Mouse (Mus musculus) mouse embryonic stem cell (cell line): ENCODE results near the gene Tnfrsf13b.

ENCODE experiments used
- in situ Hi-C, 2 experiments: fragments of 300-500 bp; cut with MboI; formaldehyde crosslinking; loops; 1 replicate in 1 of 2; 3 replicates in 1 of 2; pipeline ENCODE4 v1.14.3; 2019 to 2020; ENCODE audit warnings: low sequenced_read_pairs in 2 of 2, low pct_unique_long_range_greater_than_20kb in 1 of 2, mixed read lengths in 1 of 2; ENCODE audit not compliant: unreplicated experiment in 1 of 2

The Tnfrsf13b gene

DNA sequence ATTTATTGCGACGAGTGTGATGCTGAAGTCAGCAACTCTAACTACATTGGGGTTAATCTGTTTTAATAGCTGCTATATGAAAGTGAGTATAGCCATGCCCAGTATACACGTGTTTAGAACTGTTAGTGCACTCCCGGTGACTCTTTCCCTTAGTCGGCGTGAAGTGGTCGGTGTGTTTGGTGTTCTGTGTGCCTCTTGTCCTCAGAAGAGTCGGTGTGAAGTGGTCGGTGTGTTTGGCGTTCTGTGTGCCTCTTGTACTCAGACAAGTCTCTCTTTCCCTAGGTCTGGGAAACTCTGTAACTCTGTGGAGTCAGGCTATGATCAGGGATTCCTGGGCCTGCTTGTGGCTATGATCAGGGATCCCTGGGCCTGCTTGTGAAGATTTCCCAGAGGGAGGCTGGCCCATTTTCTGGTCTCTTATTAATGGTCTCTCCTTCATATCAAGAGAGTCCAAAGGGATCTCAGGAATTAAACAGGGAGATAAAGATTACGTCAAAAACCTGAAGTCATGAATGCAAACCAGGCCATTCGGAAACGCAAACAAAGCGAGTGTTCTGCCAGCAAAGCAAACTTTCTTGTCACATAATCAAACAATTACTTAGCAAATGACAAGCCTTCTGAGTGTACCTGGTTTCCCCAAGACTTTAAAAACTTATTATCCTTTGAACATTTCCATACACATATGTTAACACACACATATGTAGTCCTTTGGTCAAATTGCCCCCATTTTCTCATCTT lies 70.2 kb downstream of the Tnfrsf13b start:
- in situ Hi-C loops, result no loop called here

DNA sequence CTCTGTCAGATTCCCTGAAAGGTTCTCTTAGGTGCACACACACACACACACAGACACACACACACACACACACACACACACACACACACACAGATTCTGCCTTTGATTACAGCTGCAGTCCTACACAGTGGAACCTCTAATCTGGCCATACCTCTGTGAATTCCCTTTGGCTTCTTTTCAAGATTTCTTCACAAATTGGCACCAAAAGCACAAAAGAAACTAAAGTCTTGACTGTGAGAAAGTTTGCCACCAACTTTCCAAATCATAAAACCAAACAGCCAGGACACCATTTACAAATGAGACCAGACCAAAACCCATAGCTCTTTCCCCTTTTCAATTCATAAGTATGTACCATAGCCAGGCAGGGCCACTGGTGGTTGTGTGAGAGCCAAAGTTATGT lies 71.4 kb downstream of the Tnfrsf13b start:
- in situ Hi-C loops, result no loop called here
